Mouse (Mus musculus) cerebellum, adult 2 months (tissue): ENCODE results near the gene Btbd19.

Experiments
- CTCF ChIP-seq: fragments of 200-500 bp; IDR thresholded peaks from 2 replicates; pipeline ENCODE4 v1.5.1; 2011; ENCODE audit warnings: low read depth, mild to moderate bottlenecking, control low read depth, low read length, moderate library complexity, borderline replicate concordance; ENCODE audit not compliant: insufficient read depth
- POLR2A ChIP-seq: fragments of 200-500 bp; IDR thresholded peaks from 2 replicates; pipeline ENCODE4 v1.6.1; 2011; ENCODE audit warnings: low read length, control low read depth, borderline replicate concordance; ENCODE audit not compliant: insufficient read depth

DNA sequence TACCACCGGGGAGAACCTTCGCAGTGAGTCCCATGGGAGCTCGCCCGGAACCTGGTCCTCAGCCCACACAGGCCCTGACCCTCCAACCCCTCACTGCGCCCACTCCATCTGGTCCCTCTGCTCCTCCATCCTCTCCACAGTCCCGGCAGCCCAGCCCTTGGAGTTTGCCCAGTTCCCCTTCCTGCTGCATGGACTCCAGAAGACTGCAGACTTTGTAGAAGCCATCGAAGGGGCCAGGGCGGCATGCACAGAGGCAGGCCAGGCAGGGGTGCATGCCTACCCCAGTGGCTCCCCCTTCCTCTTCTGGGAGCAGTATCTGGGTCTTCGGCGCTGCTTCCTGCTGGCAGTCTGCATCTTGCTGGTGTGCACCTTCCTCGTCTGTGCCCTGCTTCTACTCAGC, 14.5 kb downstream of the Btbd19 start:
- TF ChIP-seq POLR2A = no peak
- no peak for TF ChIP-seq CTCF
